14 mouse cellular contexts compared by ENCODE assay signal in genomic region chr6:18677131-18677530, GRCm38 (mm10).
"Had no signal": no experiment of that assay in that cellular context is flagged by ENCODE, and none has a peak within 500 bp of the region (broad histone marks: within the 10 kb centered on the region; RNA-seq: fewer than 3 reads in every experiment).

No protein-coding gene starts in this region.

- H3K27ac ChIP-seq: kidney, embryonic 15.5 days; liver, embryonic 13.5 days; midbrain, embryonic 12.5 days; midbrain, embryonic 15.5 days; neural tube, embryonic 13.5 days had no signal

- ATAC-seq: midbrain, embryonic 15.5 days had no signal

- H3K27me3 ChIP-seq: kidney, embryonic 15.5 days; liver, embryonic 13.5 days; midbrain, embryonic 12.5 days; midbrain, embryonic 15.5 days; neural tube, embryonic 13.5 days had no signal

- H3K4me1 ChIP-seq: kidney, embryonic 15.5 days; liver, embryonic 13.5 days; midbrain, embryonic 12.5 days; midbrain, embryonic 15.5 days; neural tube, embryonic 13.5 days had no signal

- DNase-seq: kidney, adult 8-10 months; kidney, postnatal 10 days; kidney, postnatal 36 days; liver, embryonic 13.5 days; lung, adult 2 months; lung, postnatal 14 days; lung, postnatal 4 days; thymus, adult 18-20 months; thymus, postnatal 36 days had no signal

- H3K4me3 ChIP-seq: kidney, embryonic 15.5 days; liver, embryonic 13.5 days; midbrain, embryonic 12.5 days; midbrain, embryonic 15.5 days; myocyte; neural tube, embryonic 13.5 days had no signal

- H3K4me2 ChIP-seq: kidney, embryonic 15.5 days; liver, embryonic 13.5 days; midbrain, embryonic 12.5 days; midbrain, embryonic 15.5 days; neural tube, embryonic 13.5 days had no signal

- H3K36me3 ChIP-seq: kidney, embryonic 15.5 days; liver, embryonic 13.5 days; midbrain, embryonic 12.5 days; midbrain, embryonic 15.5 days; neural tube, embryonic 13.5 days had no signal

- H3K9me3 ChIP-seq: kidney, embryonic 15.5 days; liver, embryonic 13.5 days; midbrain, embryonic 12.5 days; midbrain, embryonic 15.5 days; neural tube, embryonic 13.5 days had no signal

- H3K9ac ChIP-seq: kidney, embryonic 15.5 days; liver, embryonic 13.5 days; midbrain, embryonic 12.5 days; midbrain, embryonic 15.5 days; neural tube, embryonic 13.5 days had no signal
